Mouse (Mus musculus): ENCODE data around the gene Arhgef19.

Gene Arhgef19

GRCm38 (mm10) chr4:141265979-141266637 lies 26.8 kb downstream of the Arhgef19 start:
- DNase-seq (ENCODE audit: low read depth, low spot score), result no peak

- no peak for DNase-seq (ENCODE audit: low read depth, low spot score)
Observed at GRCm38 (mm10) chr4:141267250-141267649, 28.0 kb downstream of the Arhgef19 start.

DNA sequence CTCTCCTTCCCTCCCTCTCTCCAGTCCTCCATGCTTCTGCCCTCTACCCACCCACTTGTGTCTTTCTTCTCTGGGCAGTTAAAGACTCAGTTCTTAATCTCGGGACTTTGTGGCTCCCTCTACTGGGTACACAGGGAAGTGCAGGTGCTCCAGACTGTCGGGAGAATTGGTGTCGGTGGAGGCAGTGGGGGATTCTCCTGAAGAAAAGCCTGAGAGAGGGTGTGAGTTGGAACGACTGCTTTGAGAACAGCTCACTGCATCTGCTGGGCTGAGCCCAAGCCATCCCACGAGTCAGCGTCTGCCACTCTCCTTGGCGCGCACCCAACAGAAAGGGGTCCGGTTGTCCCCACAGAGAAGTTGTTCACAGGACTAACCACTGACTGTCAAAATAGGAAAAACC lies 28.5 kb downstream of the Arhgef19 start:
- DNase-seq (ENCODE audit: low read depth, low spot score), result peak; percentile 60

GRCm38 (mm10) chr4:141268350-141268749 lies 29.1 kb downstream of the Arhgef19 start:
- DNase-seq (ENCODE audit: low read depth, low spot score), result no peak

DNA sequence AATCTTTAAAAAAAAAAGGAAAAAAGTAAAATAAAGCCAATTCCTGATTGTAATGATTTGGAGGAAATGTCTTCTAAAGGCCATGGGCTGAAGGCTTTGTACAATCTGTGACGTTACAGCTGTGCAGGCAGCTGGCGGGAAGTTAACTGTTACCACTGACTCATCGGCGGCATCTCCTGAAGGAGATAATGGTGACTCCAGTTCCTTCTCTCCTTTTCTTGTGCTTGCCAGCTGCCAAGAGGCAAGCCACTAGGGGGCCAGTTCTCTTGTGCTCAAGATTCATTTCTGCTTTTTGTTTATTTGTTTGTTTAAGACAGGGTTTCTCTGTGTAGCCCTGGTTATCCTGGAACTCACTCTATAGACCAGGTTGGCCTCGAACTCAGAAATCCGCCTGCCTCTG lies 29.8 kb downstream of the Arhgef19 start:
- DNase-seq (ENCODE audit: low read depth, low spot score), result no peak

GRCm38 (mm10) chr4:141270201-141270940 lies 31.1 kb downstream of the Arhgef19 start:
- no peak for DNase-seq (ENCODE audit: low read depth, low spot score)

- no peak for DNase-seq (ENCODE audit: low read depth, low spot score)
Observed at GRCm38 (mm10) chr4:141271228-141271627, 31.9 kb downstream of the Arhgef19 start.

GRCm38 (mm10) chr4:141271721-141272120 lies 32.4 kb downstream of the Arhgef19 start:
- no peak for DNase-seq (ENCODE audit: low read depth, low spot score)

- DNase-seq (ENCODE audit: low read depth, low spot score), result no peak
Observed at GRCm38 (mm10) chr4:141272878-141273277, 33.6 kb downstream of the Arhgef19 start.

- DNase-seq (ENCODE audit: low read depth, low spot score), result peak; percentile 67
Observed at GRCm38 (mm10) chr4:141273296-141273695, 34.0 kb downstream of the Arhgef19 start.

- no peak for DNase-seq (ENCODE audit: low read depth, low spot score)
Observed at GRCm38 (mm10) chr4:141274485-141275341, 35.4 kb downstream of the Arhgef19 start.

DNA sequence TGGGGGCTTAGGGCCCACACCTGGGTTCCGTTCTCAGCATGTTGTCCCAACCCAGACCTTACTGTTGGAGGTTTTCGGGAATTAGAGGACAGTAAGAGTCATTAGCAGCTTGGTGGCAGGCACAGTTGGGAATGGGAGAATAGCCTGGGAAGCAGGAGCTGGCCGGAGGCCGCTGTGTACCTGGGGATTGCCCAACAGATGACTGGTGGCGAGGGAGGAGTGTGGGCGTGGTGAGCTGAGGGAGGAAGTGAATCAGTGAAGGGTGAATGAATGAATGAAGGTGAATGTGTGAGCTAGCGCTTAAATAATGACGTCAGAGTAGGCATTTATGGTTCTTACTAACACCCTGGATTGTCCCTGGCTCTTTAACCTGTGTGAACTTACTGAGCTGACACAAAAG lies 37.9 kb downstream of the Arhgef19 start:
- DNase-seq (ENCODE audit: low read depth, low spot score), result no peak

DNA sequence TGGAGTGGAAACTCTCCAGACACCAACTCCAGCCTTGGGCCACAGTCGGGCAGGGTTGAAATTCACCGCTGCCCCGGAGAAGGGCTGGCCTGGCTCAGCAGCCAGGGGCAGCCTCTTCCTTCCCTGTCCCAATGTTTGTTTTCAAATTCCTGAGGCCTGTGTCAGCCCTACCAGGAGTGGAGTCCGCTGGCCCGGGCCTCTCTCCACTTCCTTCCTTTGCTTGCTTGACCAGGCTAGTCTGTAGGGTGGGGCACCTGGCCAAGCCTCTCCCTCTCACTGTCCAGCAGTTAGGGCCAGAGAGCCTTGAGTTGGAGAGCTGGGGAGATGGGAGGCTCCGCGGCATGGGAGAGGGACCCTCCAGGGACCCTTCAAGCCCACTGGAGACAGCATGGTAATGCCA lies 38.9 kb downstream of the Arhgef19 start:
- no peak for DNase-seq (ENCODE audit: low read depth, low spot score)

DNA sequence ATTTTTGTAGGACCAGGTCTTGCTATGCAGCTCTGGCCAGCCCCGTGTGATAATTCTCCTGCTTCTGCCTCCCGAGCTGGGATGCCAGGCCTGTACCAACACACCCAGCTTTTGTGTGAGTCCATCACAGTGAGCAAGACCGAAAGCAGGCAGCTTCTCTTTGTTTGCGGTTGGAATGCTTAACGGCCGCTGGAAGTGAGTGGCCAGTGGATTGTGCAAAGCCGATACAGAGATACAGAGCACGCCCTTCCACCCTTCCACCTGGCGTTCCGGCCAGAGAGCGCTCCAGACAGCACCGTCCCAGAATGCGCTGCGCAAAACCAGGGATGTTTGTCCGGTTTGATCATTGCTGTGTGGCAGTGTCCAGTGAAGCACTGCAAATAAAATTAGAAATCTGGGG lies 40.0 kb downstream of the Arhgef19 start:
- no peak for DNase-seq (ENCODE audit: low read depth, low spot score)

DNA sequence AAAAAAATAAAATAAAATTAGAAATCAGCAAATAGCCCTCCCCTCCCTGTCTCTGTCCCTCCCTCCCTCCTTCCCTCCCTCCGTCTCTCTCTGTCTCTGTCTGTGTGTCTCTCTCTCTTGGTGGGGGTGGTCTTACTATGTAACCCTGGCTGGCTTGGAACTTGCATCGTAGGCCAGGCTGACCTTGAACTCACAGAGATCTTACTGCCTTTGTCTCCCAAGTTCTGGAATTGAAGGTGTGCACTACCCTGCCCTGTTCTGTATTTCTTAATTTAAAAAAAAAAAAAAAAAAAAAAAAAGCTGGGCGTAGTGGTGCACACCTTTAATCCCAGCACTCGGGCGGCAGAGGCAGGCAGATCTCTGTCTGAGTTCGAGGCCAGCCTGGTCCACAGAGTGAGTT lies 40.5 kb downstream of the Arhgef19 start:
- DNase-seq (ENCODE audit: low read depth, low spot score), result no peak

- no peak for DNase-seq (ENCODE audit: low read depth, low spot score)
Observed at GRCm38 (mm10) chr4:141280471-141280870, 41.2 kb downstream of the Arhgef19 start.

DNA sequence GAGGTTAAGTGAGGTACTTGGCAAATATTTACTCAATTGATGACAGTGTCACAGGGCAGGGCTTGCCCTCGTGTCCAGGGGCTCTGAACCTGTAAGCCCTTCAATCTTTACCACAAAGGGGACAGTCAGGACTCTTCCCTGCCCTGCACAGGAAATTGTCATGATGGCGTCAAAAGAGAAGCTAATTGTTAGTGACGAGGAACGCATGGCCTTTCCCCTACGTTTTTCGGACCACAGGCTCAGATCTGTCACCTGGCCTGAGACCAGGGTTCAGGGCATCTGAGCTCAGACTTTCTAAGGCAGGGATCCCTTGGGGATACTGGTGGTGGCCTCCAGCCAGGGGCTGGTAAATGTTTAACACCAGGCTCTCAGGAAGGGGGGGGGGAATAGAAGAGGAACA lies 41.9 kb downstream of the Arhgef19 start:
- no peak for DNase-seq (ENCODE audit: low read depth, low spot score)

GRCm38 (mm10) chr4:141281578-141281977 lies 42.3 kb downstream of the Arhgef19 start:
- DNase-seq (ENCODE audit: low read depth, low spot score), result no peak

DNA sequence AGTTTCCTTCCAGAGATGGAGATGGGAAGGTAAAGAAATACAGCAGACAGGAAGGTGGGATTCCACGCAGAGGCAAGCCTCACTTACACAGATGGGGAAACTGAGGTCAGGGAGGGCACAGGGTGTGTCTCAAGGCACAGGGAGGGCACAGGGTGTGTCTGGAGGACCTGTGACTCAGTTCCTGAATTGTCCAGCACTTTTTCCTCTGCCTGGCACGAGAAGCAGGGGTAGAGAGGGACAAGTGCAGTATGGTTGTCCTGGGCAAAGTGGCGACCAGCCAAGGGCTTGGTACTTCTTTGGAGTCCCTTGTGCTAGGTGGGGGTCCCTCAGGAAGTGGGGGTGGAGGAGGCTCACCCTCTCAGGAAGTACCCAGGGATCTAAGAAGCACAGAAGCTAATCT lies 42.8 kb downstream of the Arhgef19 start:
- DNase-seq (ENCODE audit: low read depth, low spot score), result no peak

- no peak for DNase-seq (ENCODE audit: low read depth, low spot score)
Observed at GRCm38 (mm10) chr4:141282623-141283022, 43.3 kb downstream of the Arhgef19 start.

GRCm38 (mm10) chr4:141283176-141283878 lies 44.0 kb downstream of the Arhgef19 start:
- no peak for DNase-seq (ENCODE audit: low read depth, low spot score)

Measured in retina, postnatal 7 days (tissue).